Mouse (Mus musculus) gastrocnemius, postnatal 36 days (tissue): Measurements from ENCODE around the gene Gng4. TPM values are rescaled to one million over a fixed set of nuclear protein-coding genes. Genes with fewer than 3 reads are reported as not detected.

ENCODE experiments used
- total RNA-seq, 2 experiments: library from RNA; stranded (reverse); gene quantifications; 2 replicates each; pipeline ENCODE4 v1.2.3; 2021

Gene Gng4
- total RNA-seq, 2 experiments from 2014 or later = 0.10 to 0.47 TPM

Other genes with a start within 250 kb of the Gng4 start
- 1 to 10 TPM; 4.9 to 5.7 TPM for gene Lyst, start 193.7 kb upstream of the Gng4 start, total RNA-seq
- 10 to 100 TPM; 63.5 to 64.6 TPM for gene B3galnt2, start 170.4 kb downstream of the Gng4 start, total RNA-seq